Mouse (Mus musculus) cerebellum, adult 9-10 months (tissue): Measurements from ENCODE around the gene 9030624G23Rik.
"Not testable (repeated sequence)": the region's sequence is repeated elsewhere in the genome, so short reads cannot be mapped to it uniquely, and the experiment has no call there.

Source experiments
- DNase-seq: peaks from one replicate; pipeline ENCODE4 v3.0.0; 2022

The 9030624G23Rik gene

GRCm38 (mm10) chr12:24097108-24097520 is at the start of gene 9030624G23Rik:
Gene 9030624G23Rik, minus strand, starts transcription at chr12:24097246.
- DNase-seq, result not testable (repeated sequence)

- not testable (repeated sequence) for DNase-seq
Observed at GRCm38 (mm10) chr12:24083096-24083495, 13.9 kb downstream of the 9030624G23Rik start.
